Mouse (Mus musculus): ENCODE data around the gene Suds3. TPM values are rescaled to one million over a fixed set of nuclear protein-coding genes. Genes with fewer than 3 reads are reported as not detected.

Suds3 gene
- total and polyA plus RNA-seq, 3 experiments = 67.8 to 102 TPM; not detected in 1

DNA sequence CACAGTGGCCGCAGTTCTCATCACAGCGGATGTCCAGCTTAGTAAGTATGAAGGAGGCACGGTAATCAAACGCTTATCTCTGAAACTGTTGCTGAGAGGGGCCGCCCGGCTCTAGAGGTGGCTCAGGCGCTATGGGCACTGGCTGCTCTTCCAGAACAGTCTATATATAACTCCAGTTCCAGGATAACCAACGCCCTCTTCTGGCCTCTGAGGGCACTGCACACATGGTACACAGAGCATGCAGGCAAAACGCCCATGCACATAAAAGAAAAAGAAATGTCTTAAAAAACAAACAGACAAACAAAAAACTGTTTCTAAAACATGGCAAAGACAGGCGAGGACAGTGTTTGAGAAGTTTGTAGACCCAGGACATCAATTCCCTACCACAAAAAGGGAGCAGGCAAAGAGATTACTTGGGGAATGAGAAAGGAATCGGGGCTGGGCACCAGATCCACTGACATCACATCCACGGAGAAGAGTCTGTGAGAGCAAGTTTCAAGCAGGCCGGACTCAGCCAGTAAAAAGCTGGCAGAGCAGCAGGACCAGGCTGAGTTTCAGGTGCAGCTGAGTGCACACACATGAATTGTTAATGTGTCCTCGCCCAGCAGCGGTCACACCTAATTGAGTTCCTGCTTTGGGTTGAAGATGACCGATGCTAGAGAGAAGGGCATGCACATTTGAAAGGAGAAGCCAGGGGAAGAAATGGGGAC, 4.7 kb downstream of the Suds3 start:
- peaks cover 0 to 3% of the 10 kb centered on the region in 2 experiments; a peak in 1 of 4 replicates for H3K4me1 ChIP-seq (ENCODE audit: control insufficient read depth in 1 of 2, insufficient read depth in 2 of 2, low read length in 2 of 2)
- H3K27ac ChIP-seq (ENCODE audit: control insufficient read depth, low read depth, low read length) = no peak overlapping the region
- no peak overlapping the region for H3K4me3 ChIP-seq (ENCODE audit: control insufficient read depth in 1 of 2, insufficient read depth in 1 of 2, low read depth in 2 of 2, low read length in 2 of 2)
- TF ChIP-seq CTCF (IDR thresholded peaks at IDR 0.05 in 2 of 3, conservative IDR thresholded peaks at IDR 0.05 in 1 of 3; ENCODE audit: control insufficient read depth in 1 of 3, insufficient read depth in 1 of 3, low read depth in 2 of 3, low read length in 3 of 3, poor library complexity in 1 of 3, severe bottlenecking in 1 of 3) (peak; percentile 25 to 41 (median 31); a peak in 4 of 6 replicates), JUND (IDR thresholded peaks at IDR 0.05; ENCODE audit: low read depth, low read length) (no peak), MYC (IDR thresholded peaks at IDR 0.05; ENCODE audit: low read depth, low read length) (no peak), RCOR1 (IDR thresholded peaks at IDR 0.05; ENCODE audit: low read depth, low read length) (no peak)
- no peaks in the 10 kb centered on the region for H3K9me3 ChIP-seq (replicated peaks; ENCODE audit: insufficient read depth, low read length)
- no peaks in the 10 kb centered on the region for H3K27me3 ChIP-seq (ENCODE audit: control insufficient read depth in 1 of 2, insufficient read depth in 2 of 2, low read length in 2 of 2)
- DNase-seq (ENCODE audit: low read depth, low spot score) = peak; percentile 25
- H3K36me3 ChIP-seq (ENCODE audit: control insufficient read depth in 1 of 2, insufficient read depth in 2 of 2, low read length in 2 of 2) = peaks cover 2 to 5% of the 10 kb centered on the region in 2 experiments; a peak in 3 of 4 replicates
- peaks cover 18% of the 10 kb centered on the region for H3K79me2 ChIP-seq (ENCODE audit: control insufficient read depth, insufficient read depth, low read length, poor library complexity)
- no peak overlapping the region for H3K9ac ChIP-seq (ENCODE audit: control insufficient read depth, low read depth, low read length, poor library complexity, severe bottlenecking)

DNA sequence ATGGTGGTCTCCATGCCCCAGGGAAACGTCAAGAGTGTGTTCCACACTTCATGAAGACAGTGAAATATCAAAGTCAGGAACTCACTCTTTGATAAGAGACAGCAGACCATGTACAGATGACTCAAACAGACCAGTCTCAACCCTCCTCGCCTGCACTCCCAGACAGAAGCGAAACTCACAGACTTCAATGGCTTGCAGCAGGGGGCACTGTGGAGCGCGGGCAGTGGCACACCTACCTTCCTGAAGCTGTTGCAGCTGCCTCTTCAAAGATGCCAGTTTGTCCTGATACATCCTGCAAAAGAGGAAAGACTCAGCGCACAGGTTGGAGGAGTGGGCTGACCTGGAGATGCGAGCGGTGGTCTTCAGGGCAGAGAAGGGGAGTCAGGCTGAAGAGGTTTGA, 6.4 kb downstream of the Suds3 start:
- DNase-seq (ENCODE audit: low read depth, low spot score) = peak; percentile 44
- peaks cover 2 to 5% of the 10 kb centered on the region in 2 experiments; a peak in 3 of 4 replicates for H3K36me3 ChIP-seq (ENCODE audit: control insufficient read depth in 1 of 2, insufficient read depth in 2 of 2, low read length in 2 of 2)

DNA sequence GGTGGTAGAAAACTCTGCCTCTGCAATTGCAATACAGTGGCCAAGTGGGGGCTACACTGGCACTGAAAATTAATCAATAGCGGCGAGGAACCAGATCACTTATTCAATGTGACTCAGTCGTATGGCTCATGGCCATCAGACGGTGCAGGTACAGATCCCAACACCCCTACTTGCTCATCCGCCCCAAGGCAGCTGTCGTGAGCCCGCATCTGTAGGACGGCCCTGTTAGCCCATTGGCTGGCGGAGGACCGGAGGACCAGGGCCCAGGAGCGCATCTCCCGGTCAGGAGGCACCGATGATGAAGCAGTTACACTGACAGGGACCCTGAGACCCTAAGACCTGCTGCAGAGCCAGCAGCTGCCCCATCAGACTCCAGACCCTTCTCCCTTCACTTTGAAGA, 7.2 kb downstream of the Suds3 start:
- Histone ChIP-seq H3K79me2 (ENCODE audit: control insufficient read depth, insufficient read depth, low read length, poor library complexity) (no peaks in the 10 kb centered on the region), H3K4me3 (ENCODE audit: control insufficient read depth in 1 of 2, insufficient read depth in 1 of 2, low read depth in 2 of 2, low read length in 2 of 2) (no peak overlapping the region), H3K9ac (ENCODE audit: control insufficient read depth, low read depth, low read length, poor library complexity, severe bottlenecking) (no peak overlapping the region), H3K27ac (ENCODE audit: control insufficient read depth, low read depth, low read length) (no peak overlapping the region), H3K4me1 (ENCODE audit: control insufficient read depth in 1 of 2, insufficient read depth in 2 of 2, low read length in 2 of 2) (no peaks in the 10 kb centered on the region), H3K36me3 (ENCODE audit: control insufficient read depth in 1 of 2, insufficient read depth in 2 of 2, low read length in 2 of 2) (peaks cover 0 to 5% of the 10 kb centered on the region in 2 experiments; a peak in 2 of 4 replicates), H3K27me3 (ENCODE audit: control insufficient read depth in 1 of 2, insufficient read depth in 2 of 2, low read length in 2 of 2) (no peaks in the 10 kb centered on the region), H3K9me3 (replicated peaks; ENCODE audit: insufficient read depth, low read length) (no peaks in the 10 kb centered on the region)
- DNase-seq (ENCODE audit: low read depth, low spot score) = no peak
- no peak for TF ChIP-seq POLR2AphosphoS5 (IDR thresholded peaks at IDR 0.05; ENCODE audit: borderline replicate concordance, low read depth, low read length)
- TF ChIP-seq ZNF384 (IDR thresholded peaks at IDR 0.05; ENCODE audit: low read depth, low read length) = no peak
- no peak for TF ChIP-seq GATA1 (IDR thresholded peaks at IDR 0.05; ENCODE audit: low read depth, low read length)
- no peak for TF ChIP-seq TAL1 (IDR thresholded peaks at IDR 0.05; ENCODE audit: low read length)
- TF ChIP-seq NELFE (IDR thresholded peaks at IDR 0.05; ENCODE audit: low read depth, low read length) = no peak
- TF ChIP-seq SIN3A (IDR thresholded peaks at IDR 0.05; ENCODE audit: low read length) = no peak
- no peak for TF ChIP-seq ETS1 (IDR thresholded peaks at IDR 0.05; ENCODE audit: low read depth, low read length)
- TF ChIP-seq MEF2A (IDR thresholded peaks at IDR 0.05; ENCODE audit: extremely low read depth, insufficient replicate concordance, low read depth, low read length, poor library complexity, severe bottlenecking) = no peak
- no peak for TF ChIP-seq MAX (IDR thresholded peaks at IDR 0.05; ENCODE audit: low read length)
- no peak for TF ChIP-seq JUND (IDR thresholded peaks at IDR 0.05; ENCODE audit: low read depth, low read length)
- TF ChIP-seq MAZ (IDR thresholded peaks at IDR 0.05; ENCODE audit: low read depth, low read length) = no peak

More for the DNA sequence above, 6.4 kb downstream of the Suds3 start:
- TF ChIP-seq GATA1 (IDR thresholded peaks at IDR 0.05; ENCODE audit: low read depth, low read length) (no peak), SMC3 (IDR thresholded peaks at IDR 0.05; ENCODE audit: low read depth, low read length) (peak; percentile 42), CTCF (IDR thresholded peaks at IDR 0.05 in 2 of 3, conservative IDR thresholded peaks at IDR 0.05 in 1 of 3; ENCODE audit: control insufficient read depth in 1 of 3, insufficient read depth in 1 of 3, low read depth in 2 of 3, low read length in 3 of 3, poor library complexity in 1 of 3, severe bottlenecking in 1 of 3) (peak; percentile 50 to 72 (median 55))
- Histone ChIP-seq H3K4me1 (ENCODE audit: control insufficient read depth in 1 of 2, insufficient read depth in 2 of 2, low read length in 2 of 2) (peaks cover 0 to 2% of the 10 kb centered on the region in 2 experiments; a peak in 1 of 4 replicates), H3K9ac (ENCODE audit: control insufficient read depth, low read depth, low read length, poor library complexity, severe bottlenecking) (no peak overlapping the region), H3K27me3 (ENCODE audit: control insufficient read depth in 1 of 2, insufficient read depth in 2 of 2, low read length in 2 of 2) (no peaks in the 10 kb centered on the region), H3K79me2 (ENCODE audit: control insufficient read depth, insufficient read depth, low read length, poor library complexity) (peaks cover 5% of the 10 kb centered on the region), H3K4me3 (ENCODE audit: control insufficient read depth in 1 of 2, insufficient read depth in 1 of 2, low read depth in 2 of 2, low read length in 2 of 2) (no peak overlapping the region), H3K9me3 (replicated peaks; ENCODE audit: insufficient read depth, low read length) (no peaks in the 10 kb centered on the region), H3K27ac (ENCODE audit: control insufficient read depth, low read depth, low read length) (no peak overlapping the region)

Data from MEL (cell line).